Mouse (Mus musculus) liver, postnatal 0 days (tissue): ENCODE measurements at regions not wholly inside any gene's neighbourhood (a gene's known extent, or its start where the extent isn't known, plus 50 kb on each side); places are given as distances from the start of the nearest gene placed in this dataset.

Source experiments
- CTCF ChIP-seq: sonication (generic); IDR thresholded peaks from 2 replicates; pipeline ENCODE4 v1.5.1; 2016; ENCODE audit warnings: antibody characterized with exemption, low read depth
- EP300 ChIP-seq: IDR thresholded peaks from 2 replicates; pipeline ENCODE4 v1.6.1; 2016; ENCODE audit warnings: antibody characterized with exemption, low read depth, mild to moderate bottlenecking

GRCm38 (mm10) chr2:63669700-63670099 lies 428.1 kb downstream of the Fign start:
- TF ChIP-seq CTCF (no peak), EP300 (no peak)
